Mouse (Mus musculus) lung, embryonic 16.5 days (tissue): Measurements from ENCODE around the gene Tmem115. TPM values are rescaled to one million over a fixed set of nuclear protein-coding genes. Genes with fewer than 3 reads are reported as not detected.
"Not testable (repeated sequence)": the region's sequence is repeated elsewhere in the genome, so short reads cannot be mapped to it uniquely, and the experiment has no call there.

ENCODE experiments used
- ATAC-seq: fragments of 200-750 bp; cut with Nextera tagmentation; 2 replicates; pipeline ENCODE4 v1.8.0; 2017; ENCODE audit warnings: low read depth, mild to moderate bottlenecking, moderate library complexity
- H3K27ac ChIP-seq: fragments of 300-500 bp; sonication (generic); 2 replicates; pipeline ENCODE4 v1.5.1; 2014; ENCODE audit warnings: mild to moderate bottlenecking, control low read depth, low read length
- H3K27me3 ChIP-seq: fragments of 300-500 bp; sonication (generic); 2 replicates; pipeline ENCODE4 v1.6.1; 2014; ENCODE audit warnings: low read depth, low read length, mixed read lengths; ENCODE audit not compliant: control insufficient read depth, insufficient read depth
- H3K36me3 ChIP-seq: fragments of 300-500 bp; sonication (generic); 2 replicates; pipeline ENCODE4 v1.6.1; 2014; ENCODE audit warnings: low read length; ENCODE audit not compliant: control insufficient read depth, insufficient read depth
- H3K4me1 ChIP-seq: fragments of 300-500 bp; sonication (generic); replicated peaks from 2 replicates; pipeline ENCODE4 v1.6.1; 2014; ENCODE audit warnings: low read length, mixed read lengths; ENCODE audit not compliant: control insufficient read depth, insufficient read depth
- H3K4me2 ChIP-seq: fragments of 300-500 bp; sonication (generic); 2 replicates; pipeline ENCODE4 v1.6.1; 2014; ENCODE audit warnings: low read depth, low read length, control low read depth
- H3K4me3 ChIP-seq: fragments of 300-500 bp; sonication (generic); 2 replicates; pipeline ENCODE4 v1.5.1; 2014; ENCODE audit warnings: mild to moderate bottlenecking, low read length, control low read depth
- H3K9ac ChIP-seq: fragments of 300-500 bp; sonication (generic); 2 replicates; pipeline ENCODE4 v1.6.1; 2014; ENCODE audit warnings: low read length, control low read depth
- H3K9me3 ChIP-seq: fragments of 300-500 bp; sonication (generic); 2 replicates; pipeline ENCODE4 v1.6.1; 2016; ENCODE audit warnings: low read length; ENCODE audit not compliant: control insufficient read depth
- whole genome bisulfite sequencing: fragments of 180-500 bp; shearing (Covaris S2); extraction: QIAGEN DNeasy Blood & Tissue Kit; methylation state at CpG from one replicate; pipeline ENCODE4 v1.1.7; 2014; 5-methylcytosine and 5-hydroxymethylcytosine counted together
- polyA plus RNA-seq: library from polyadenylated mRNA; unstranded; fragments of >200 nt; fragmentation: Nextera tagmentation; extraction: Ambion mirVana; gene quantifications from 2 replicates; pipeline ENCODE4 v1.2.1, GENCODE M21; 2015

Gene Tmem115
- polyA plus RNA-seq, 1 experiment from 2014 or later, result 39.4 TPM

GRCm38 (mm10) chr9:107570845-107571244, 37.1 kb downstream of the Tmem115 start:
- 62% methylated on average over 21 of the region's 21 CpGs for WGBS
- Histone ChIP-seq H3K36me3 (peaks cover 18% of the 10 kb centered on the region), H3K27ac (no peak overlapping the region), H3K4me3 (peak overlapping the region; percentile 66), H3K9me3 (no peaks in the 10 kb centered on the region), H3K4me1 (peaks cover 40% of the 10 kb centered on the region), H3K27me3 (no peaks in the 10 kb centered on the region), H3K4me2 (peak overlapping the region; percentile 71), H3K9ac (peak overlapping the region; percentile 81)
- no peak for ATAC-seq

- peak overlapping the region; percentile 44 for H3K9ac ChIP-seq
- H3K4me1 ChIP-seq, result peaks cover 43% of the 10 kb centered on the region
- H3K36me3 ChIP-seq, result peaks cover 18% of the 10 kb centered on the region
- 80% methylated on average over 22 of the region's 22 CpGs for WGBS
- no peaks in the 10 kb centered on the region for H3K27me3 ChIP-seq
- H3K4me3 ChIP-seq, result no peak overlapping the region; the same call in none of the 2 replicates
- peak overlapping the region; percentile 71 for H3K4me2 ChIP-seq
- no peaks in the 10 kb centered on the region for H3K9me3 ChIP-seq
- ATAC-seq, result no peak
- H3K27ac ChIP-seq, result no peak overlapping the region
Measured at GRCm38 (mm10) chr9:107571534-107572326, 38.0 kb downstream of the Tmem115 start.

DNA sequence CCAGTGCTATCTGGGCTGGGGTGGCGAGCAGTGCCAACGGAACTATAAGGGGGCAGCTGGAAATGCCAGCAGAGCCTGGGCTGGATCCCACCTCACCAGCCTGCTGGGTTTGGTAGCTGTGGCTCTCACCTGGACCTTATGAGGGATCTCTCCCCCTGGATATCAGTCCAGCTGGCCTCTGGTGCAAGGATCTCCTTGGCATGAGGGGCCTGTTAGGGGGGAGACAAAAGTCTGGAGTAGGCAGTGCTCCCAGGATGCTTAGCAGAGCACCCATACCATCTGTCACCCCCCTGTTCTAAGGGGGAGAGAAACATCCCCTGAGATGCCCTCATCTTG, 38.5 kb downstream of the Tmem115 start:
- Histone ChIP-seq H3K27me3 (no peaks in the 10 kb centered on the region), H3K4me1 (peaks cover 45% of the 10 kb centered on the region), H3K9ac (no peak overlapping the region), H3K4me2 (no peak overlapping the region), H3K4me3 (no peak overlapping the region), H3K36me3 (peaks cover 18% of the 10 kb centered on the region), H3K9me3 (no peaks in the 10 kb centered on the region), H3K27ac (no peak overlapping the region)
- WGBS, result 100% methylated on average over 2 of the region's 2 CpGs
- ATAC-seq, result no peak

GRCm38 (mm10) chr9:107573774-107574173, 40.0 kb downstream of the Tmem115 start:
- not testable (repeated sequence) for H3K27me3 ChIP-seq, H3K27ac ChIP-seq, H3K4me2 ChIP-seq, H3K9ac ChIP-seq, H3K4me3 ChIP-seq, H3K9me3 ChIP-seq, ATAC-seq
- Histone ChIP-seq H3K4me1 (peaks cover 36% of the 10 kb centered on the region), H3K36me3 (peaks cover 18% of the 10 kb centered on the region)
- 87% methylated on average over 6 of the region's 6 CpGs for whole genome bisulfite sequencing

- Histone ChIP-seq H3K36me3 (peaks cover 18% of the 10 kb centered on the region), H3K27ac (peak overlapping the region; percentile 61), H3K4me2 (no peak overlapping the region), H3K9ac (no peak overlapping the region), H3K4me1 (peaks cover 35% of the 10 kb centered on the region), H3K27me3 (no peaks in the 10 kb centered on the region), H3K4me3 (no peak overlapping the region), H3K9me3 (no peaks in the 10 kb centered on the region)
- no peak for ATAC-seq
- 62% methylated on average over 14 of the region's 14 CpGs for WGBS
Measured at GRCm38 (mm10) chr9:107575579-107576356, 42.0 kb downstream of the Tmem115 start.

DNA sequence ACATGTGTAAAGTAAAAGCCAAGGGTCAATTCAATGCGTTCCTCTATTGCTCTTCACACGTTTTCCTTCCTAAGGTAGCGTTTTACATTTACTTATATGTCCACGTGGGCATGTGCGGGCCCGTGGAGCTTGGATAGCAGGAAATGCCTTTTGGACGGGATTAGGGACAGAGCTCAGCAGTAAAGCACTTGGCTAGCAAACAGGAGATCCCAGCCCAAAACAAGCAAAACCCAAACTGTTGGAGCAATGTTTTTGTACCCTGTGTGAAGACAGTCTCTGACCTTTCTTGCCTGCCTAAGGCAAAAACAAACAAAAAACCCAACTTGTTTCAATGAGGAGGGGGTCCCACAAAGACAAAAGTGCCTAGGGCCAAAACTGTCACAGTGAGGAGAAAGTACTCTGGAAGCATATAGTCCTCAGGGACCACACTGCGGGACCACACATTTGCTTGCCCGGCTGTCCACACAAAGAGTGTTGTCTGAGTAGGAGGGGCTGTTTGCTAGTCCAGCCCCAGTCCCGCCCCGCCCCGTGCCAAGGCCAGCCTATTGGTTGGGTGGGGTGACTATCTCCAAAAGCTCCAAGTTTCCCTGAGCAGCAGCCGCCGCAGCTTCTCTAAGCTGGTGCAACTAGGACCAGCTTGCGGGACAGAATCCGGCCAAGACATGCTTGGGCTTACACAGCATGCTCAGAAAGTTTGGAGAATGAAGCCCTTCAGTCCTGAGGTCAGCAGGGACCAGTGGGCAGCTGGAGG, 42.8 kb downstream of the Tmem115 start, which contains the start of gene Hyal1:
Gene Hyal1 (plus strand): TSS at position 571 of the 751 bp plus-strand sequence.
- H3K9ac ChIP-seq, result peak within 1 kb of the TSS; percentile 61
- WGBS, result 10% methylated on average over 16 of the region's 16 CpGs
- H3K4me1 ChIP-seq, result peaks cover 32% of the 10 kb centered on the region
- peak within 1 kb of the TSS; percentile 61 for H3K27ac ChIP-seq
- H3K9me3 ChIP-seq, result no peaks in the 10 kb centered on the region
- ATAC-seq, result peak; percentile 81
- peaks cover 18% of the 10 kb centered on the region for H3K36me3 ChIP-seq
- peak within 1 kb of the TSS; percentile 55 for H3K4me2 ChIP-seq
- H3K27me3 ChIP-seq, result no peaks in the 10 kb centered on the region
- peak within 1 kb of the TSS; percentile 43 for H3K4me3 ChIP-seq

- no peak overlapping the region for H3K4me3 ChIP-seq
- WGBS, result 90% methylated on average over 10 of the region's 10 CpGs
- no peak overlapping the region for H3K27ac ChIP-seq
- peaks cover 10% of the 10 kb centered on the region for H3K36me3 ChIP-seq
- no peak overlapping the region for H3K4me2 ChIP-seq
- peaks cover 37% of the 10 kb centered on the region for H3K4me1 ChIP-seq
- no peaks in the 10 kb centered on the region for H3K9me3 ChIP-seq
- no peaks in the 10 kb centered on the region for H3K27me3 ChIP-seq
- no peak overlapping the region for H3K9ac ChIP-seq
- ATAC-seq, result no peak
Measured at GRCm38 (mm10) chr9:107577871-107578270, 44.1 kb downstream of the Tmem115 start.

DNA sequence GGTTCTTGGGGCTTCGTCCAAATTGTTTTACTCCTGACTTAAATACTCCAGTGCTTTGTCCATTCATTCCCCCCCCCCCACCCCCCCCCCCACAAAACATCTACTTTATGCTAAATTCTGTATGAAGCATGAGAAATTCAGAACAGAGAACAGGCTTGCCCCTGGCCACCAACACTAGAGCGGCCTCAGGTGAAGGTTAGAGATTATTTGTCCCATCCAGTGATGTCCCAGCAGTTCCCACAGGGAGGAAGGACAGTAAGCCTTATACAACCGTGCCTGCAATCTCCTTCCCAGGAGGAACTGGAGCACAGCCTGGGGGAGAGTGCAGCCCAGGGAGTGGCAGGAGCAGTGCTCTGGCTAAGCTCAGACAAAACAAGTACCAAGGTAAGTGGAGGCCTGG, 44.8 kb downstream of the Tmem115 start, which contains the start of gene Naa80:
Gene Naa80 (plus strand): TSS at position 301 of the 400 bp plus-strand sequence.
- 67% methylated on average over 3 of the region's 3 CpGs for whole genome bisulfite sequencing
- peaks cover 37% of the 10 kb centered on the region for H3K4me1 ChIP-seq
- no peak within 1 kb of the TSS for H3K4me2 ChIP-seq
- no peaks in the 10 kb centered on the region for H3K9me3 ChIP-seq
- H3K27me3 ChIP-seq, result no peaks in the 10 kb centered on the region
- H3K9ac ChIP-seq, result no peak within 1 kb of the TSS
- H3K36me3 ChIP-seq, result peaks cover 10% of the 10 kb centered on the region; the same call in 1 of the 2 replicates
- no peak for ATAC-seq
- peak within 1 kb of the TSS; percentile 7; the same call in 1 of the 2 replicates for H3K27ac ChIP-seq
- H3K4me3 ChIP-seq, result no peak within 1 kb of the TSS
